Mouse (Mus musculus) bone marrow, adult 2 months (tissue): ENCODE results near the gene Vsig10.

Experiments used
- CTCF ChIP-seq: fragments of 200-500 bp; IDR thresholded peaks from 2 replicates; pipeline ENCODE4 v1.5.1; 2011; ENCODE audit warnings: low read length, control low read depth; ENCODE audit not compliant: control insufficient read depth, insufficient read depth
- POLR2A ChIP-seq: fragments of 200-500 bp; IDR thresholded peaks from 2 replicates; pipeline ENCODE4 v1.6.1; 2011; ENCODE audit warnings: low read depth, mild to moderate bottlenecking, control low read depth, low read length, borderline replicate concordance; ENCODE audit not compliant: control insufficient read depth

DNA sequence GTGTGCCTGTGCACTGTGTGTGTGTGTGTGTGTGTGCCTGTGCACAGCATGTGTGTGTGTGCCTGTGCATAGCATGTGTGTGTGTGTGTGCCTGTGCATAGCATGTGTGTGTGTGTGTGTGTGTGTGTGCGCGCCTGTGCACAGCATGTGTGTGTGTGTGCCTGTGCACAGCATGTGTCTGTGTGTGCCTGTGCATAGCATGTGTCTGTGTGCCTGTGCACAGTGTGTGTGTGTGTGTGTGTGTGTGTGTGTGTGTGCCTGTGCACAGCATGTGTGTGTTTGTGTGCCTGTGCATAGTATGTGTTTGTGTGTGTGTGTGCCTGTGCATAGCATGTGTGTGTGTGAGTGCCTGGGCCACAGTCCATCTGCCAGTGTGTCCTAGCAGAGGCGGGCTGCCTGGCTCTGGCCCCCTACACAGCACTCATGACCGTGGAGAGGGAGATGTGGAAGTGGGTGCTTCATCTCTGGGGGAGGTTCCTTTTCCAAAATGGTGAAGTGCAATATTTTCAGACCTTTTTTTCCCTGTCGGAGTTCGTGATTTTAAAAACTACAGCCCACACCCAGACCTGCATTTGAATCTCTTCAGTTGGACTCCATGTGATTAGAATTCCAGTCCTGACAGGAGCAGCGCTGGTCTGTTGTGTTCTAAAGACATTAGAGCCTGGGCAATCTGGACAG lies 55.6 kb downstream of the Vsig10 start:
- TF ChIP-seq POLR2A (no peak), CTCF (no peak)
